Mouse (Mus musculus) layer of hippocampus, postnatal 25 days (tissue): ENCODE measurements at regions not wholly inside any gene's neighbourhood (a gene's known extent, or its start where the extent isn't known, plus 50 kb on each side); places are given as distances from the start of the nearest gene placed in this dataset.

Source experiments
- DNase-seq, 2 experiments: peaks; one replicate each; pipeline ENCODE4 v3.0.0; 2022; ENCODE audit warnings: mixed read lengths in 2 of 2, low spot score in 1 of 2; ENCODE audit errors: extremely low spot score in 1 of 2

DNA sequence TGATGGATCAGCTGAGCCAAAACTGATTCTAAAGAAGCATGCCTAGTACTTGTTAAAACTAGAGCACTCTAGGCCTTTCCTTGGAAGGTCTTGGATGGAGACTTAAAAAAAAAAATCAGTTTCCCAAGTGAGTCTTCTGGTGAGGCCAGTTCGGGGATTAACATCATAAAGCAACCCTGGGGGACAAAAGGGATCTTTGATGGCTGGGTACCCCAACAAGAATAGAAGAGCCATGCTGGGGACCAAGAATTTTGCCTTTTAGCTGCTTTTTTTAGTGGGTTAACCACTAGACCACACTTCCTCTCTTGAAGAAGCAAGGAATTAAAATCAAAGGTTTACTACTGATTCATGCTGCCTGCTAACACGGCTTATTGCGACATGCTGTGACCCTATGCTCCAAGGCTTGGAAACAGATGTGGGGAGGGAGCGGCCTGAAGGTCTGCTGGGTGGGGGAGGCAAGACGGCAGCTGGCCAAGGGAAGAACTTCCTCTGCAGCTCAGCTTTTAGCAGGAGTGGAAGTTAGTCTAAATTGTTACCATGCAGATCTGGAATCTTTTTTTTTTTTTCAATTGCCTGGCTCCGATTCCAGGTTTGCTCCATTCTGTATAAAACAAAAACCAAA is 102.1 kb upstream of the Spred1 start:
- no peak for DNase-seq

GRCm38 (mm10) chr2:117019552-117019951 is 101.6 kb upstream of the Spred1 start:
- DNase-seq, result no peak

DNA sequence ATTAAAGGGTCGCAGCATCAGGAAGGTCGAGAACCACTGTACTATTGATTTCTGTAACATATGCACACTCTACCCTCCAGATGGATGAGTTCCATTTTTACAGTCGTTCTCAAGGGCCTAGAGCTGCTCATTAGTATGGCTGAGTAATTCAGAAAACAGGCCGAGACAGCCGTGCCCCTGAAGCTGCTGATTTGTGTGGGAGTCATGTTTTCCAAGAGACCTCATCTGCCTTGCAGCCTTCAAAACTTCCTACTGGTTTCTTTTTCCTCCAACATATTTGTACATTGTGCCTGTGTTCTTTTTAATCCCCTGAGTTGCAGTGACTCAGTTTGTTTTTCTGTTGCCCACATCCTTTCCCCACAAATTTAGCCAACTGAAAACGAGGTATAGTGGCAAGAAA is 99.4 kb upstream of the Spred1 start:
- DNase-seq, result no peak

GRCm38 (mm10) chr2:117023436-117023835 is 97.7 kb upstream of the Spred1 start:
- DNase-seq, result no peak

DNA sequence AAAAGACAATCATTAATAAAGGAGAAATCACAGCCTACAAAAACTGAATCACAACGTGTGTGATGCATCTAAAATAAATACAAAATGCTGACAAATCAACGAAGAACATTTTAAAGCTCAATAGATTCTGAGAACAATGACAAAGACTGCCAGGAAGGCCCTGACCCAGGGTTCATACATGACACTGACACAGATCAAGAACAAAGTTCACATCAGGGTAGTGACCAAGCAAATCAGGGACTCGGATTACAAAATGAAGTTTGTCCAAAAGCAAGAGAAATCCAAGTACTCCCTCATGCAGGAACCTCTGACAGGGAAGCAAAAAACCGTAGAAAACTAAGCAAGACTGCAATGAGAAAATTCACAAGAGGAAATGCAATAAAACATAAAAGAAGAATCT is 94.1 kb upstream of the Spred1 start:
- DNase-seq, result no peak

DNA sequence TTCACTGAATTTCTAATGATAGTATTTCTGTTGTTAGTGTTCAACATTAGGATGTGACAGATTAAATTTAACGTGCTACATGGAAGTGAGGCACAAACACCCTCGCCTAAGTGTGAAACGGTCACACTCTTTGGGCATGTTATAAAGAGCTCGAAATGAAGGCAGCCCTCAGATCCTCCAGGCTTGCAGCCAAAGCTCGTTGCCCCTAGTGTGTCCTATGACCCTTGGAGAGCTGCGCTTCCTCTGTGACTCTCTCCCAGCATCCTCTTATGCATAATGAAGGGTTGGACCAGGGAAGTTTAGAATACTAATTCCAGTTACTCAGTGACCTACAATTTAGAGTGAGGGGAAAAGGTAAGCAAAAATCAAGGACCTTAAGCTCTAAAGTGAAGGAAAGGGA is 92.4 kb upstream of the Spred1 start:
- DNase-seq, result no peak

- DNase-seq, result no peak
These were observed 84.8 kb upstream of the Spred1 start for GRCm38 (mm10) chr2:117036197-117036872.

DNA sequence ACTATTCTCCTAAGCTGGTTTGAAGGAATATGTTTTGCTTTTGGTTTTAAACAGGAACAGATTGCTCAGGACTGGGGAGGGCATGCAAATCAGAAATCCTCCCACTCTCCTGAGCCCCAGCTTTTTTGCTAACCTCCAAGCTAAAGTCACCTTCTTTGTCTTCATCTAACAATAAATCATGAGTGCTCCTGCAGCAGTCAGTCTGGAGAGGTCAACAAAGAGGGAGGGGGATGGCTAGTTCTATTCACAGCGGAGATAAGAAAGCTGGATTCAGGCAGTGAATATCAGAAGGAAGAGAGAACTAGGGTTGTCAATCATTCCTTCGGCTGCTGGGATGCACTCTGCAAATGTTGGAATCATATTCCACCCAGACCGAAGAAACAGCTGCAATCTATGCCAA is 81.0 kb upstream of the Spred1 start:
- no peak for DNase-seq

- no peak for DNase-seq
These were observed 77.3 kb upstream of the Spred1 start for GRCm38 (mm10) chr2:117043831-117044230.

- no peak for DNase-seq
These were observed 72.9 kb upstream of the Spred1 start for GRCm38 (mm10) chr2:117048290-117048730.

GRCm38 (mm10) chr2:117050061-117050460 is 71.1 kb upstream of the Spred1 start:
- no peak for DNase-seq

- DNase-seq, result no peak
These were observed 57.0 kb upstream of the Spred1 start for GRCm38 (mm10) chr2:117064126-117064525.

DNA sequence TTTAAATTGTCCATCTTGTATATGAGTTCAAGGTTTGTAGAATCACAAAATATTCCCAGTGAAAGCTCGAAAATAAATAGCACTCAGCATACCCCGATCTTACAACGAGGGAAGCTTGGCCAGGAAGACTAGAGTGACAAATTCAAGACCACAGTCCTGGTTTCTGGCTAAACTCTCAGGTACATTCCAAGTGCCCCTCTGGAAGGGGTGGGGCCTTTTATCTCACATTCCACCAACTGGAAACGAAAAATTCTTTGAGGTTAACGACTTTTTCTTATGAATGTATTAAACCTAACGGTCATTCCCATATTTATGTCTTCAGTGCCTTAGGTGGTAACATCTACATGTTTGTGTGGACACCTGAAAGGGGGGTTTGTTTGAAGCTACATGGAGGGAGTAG is 50.8 kb upstream of the Spred1 start:
- DNase-seq, result no peak

- no peak for DNase-seq
These were observed 50.1 kb upstream of the Spred1 start for GRCm38 (mm10) chr2:117071098-117071497.
